Mouse (Mus musculus) gastrocnemius, postnatal 4 days (tissue): ENCODE measurements around the gene Ctcfl. TPM values are rescaled to one million over a fixed set of nuclear protein-coding genes. Genes with fewer than 3 reads are reported as not detected.

Experiments used
- DNase-seq, 2 experiments: peaks; one replicate each; pipeline ENCODE4 v3.0.0; 2021 to 2022; ENCODE audit warnings: low spot score in 2 of 2, mixed read lengths in 2 of 2
- long read RNA-seq, 2 experiments: library from polyadenylated mRNA; stranded (forward); transcript quantifications; one replicate each; pipeline ENCODE4 v2.0.0; 2021
- total RNA-seq, 2 experiments: library from RNA; stranded (reverse); gene quantifications; 2 replicates each; pipeline ENCODE4 v1.2.3; 2021

The Ctcfl gene
- under 1 TPM in 1 of 2 experiments, not detected in 1; 0.10 TPM for total RNA-seq
- long read RNA-seq, experiment 1 = 0 reads
- long read RNA-seq, experiment 2 = 0 reads

DNA sequence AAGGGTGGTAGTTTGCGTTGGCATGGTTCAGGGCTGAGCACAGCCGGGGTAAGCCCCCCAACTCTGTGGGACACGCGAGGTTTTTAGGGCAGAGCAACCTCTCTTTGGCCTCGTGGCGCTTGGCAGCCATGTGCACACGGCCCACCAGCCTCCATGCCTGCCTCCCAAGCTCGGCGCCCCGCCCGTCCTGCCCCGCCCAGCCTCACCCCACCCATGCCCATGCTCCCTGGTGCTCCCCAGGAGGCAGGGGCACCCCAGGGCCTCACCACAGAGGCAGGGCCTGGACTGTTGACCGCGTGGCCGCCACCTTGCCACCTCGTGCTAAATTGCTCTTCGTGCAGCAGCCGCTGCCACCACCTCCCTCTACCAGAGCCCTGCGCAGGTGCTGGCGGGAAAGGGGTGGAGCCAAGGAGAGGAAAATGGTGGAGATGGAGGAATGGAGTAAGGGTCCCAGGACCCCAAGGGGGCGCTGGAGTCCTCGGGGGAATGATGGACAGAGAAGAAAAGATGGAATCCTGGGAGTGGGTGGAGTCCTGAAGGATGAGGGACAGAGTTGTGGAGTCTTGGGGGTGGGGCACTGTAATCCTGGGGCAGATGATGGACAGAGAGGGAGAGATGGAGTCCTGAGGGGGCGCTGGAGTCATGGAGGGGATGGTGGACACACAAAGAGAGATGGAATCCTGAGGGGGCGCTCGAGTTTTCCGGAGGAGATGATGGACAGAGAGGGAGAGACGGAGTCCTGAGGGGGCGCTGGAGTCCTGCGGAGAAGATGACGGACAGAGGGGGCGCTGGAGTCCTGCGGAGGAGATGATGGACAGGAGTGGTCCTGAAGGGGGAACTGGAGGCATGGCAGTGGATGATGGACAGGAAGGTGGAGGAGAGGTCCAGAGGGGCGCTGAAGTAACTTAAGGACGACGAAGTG, at the start of gene Ctcfl:
Gene Ctcfl, minus strand, starts transcription at position 503 of the 922 bp plus-strand sequence.
- no peak for DNase-seq

DNA sequence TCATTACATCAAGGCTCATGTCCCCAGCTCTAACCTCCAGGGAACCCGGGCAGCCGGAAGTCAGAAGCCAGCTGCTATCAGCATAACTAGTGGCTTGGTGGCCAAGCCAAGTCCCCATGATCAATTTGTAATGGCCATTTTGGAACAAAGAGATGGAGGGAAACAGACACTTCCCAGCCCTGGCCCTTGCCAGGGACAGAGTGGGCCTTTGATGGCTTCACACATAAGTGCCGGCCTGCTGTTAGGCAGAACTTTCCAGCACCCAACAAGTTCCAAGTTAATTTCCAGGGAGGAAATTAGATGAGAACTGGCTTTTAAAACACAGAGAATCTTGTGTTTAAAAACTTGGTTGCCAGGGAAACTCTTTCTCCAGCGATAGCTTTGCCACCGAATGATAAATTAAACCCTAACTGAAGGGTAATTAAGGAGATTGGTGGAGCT, 49.1 kb upstream of the Ctcfl start:
- DNase-seq = peak in 1 of 2 experiments; percentile 44

DNA sequence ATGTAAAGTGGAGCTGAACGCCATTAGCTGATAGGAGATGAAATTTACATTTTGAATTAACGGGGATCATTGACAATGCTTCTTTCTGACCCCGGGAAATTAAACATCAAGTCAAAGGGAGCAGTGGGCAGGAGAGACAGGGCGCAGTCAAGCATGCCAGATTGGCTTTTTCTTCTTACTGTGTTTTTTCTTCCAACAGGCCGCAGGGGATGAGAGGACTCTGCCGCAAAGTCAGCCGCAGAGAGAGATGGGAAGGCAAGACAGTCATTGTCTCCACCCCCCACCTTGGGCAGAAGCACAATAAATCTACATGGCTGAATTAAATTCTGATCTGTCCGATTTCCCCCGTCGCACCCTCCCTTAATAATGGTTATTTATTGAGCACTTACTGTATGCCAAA, 46.0 kb upstream of the Ctcfl start:
- no peak for DNase-seq

DNA sequence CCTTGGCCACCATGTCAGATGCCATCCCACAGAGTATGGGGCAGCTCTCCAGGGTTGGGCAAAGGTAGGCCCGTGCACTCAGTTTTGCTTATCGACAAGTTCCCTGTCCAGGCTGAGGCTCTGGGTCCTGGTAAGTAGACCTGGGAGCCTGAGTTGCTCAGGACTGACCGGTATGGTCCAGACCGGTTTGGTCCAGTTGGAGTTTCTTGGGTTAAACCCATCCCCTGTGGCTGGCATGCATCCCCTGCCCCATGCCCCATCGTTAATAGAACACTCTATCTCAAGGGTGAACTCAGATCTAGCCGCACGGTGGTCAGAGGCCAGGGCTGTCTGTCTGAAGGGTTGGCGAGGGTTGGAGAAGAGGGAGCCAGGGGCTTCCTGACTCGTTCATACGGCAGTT, 45.6 kb upstream of the Ctcfl start:
- no peak for DNase-seq

DNA sequence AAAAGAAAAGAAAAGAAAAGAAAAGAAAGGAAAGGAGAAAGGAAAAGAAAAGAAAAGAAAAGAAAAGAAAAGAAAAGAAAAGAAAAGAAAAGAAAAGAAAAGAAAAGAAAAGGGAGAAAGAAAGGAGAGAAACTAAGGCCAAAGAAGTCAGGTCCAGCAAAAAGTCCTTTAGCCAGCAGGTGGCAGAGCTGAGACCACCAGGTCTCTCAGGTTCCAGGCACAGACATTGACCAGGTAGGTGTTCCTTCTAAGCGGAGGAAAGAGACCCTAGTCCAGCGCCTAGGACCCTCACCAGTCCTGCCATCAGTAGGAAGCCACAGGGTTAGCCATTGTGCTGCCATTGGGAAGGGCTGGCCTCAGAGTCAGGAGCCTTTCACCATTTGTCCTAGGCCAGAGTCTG, 45.0 kb upstream of the Ctcfl start:
- no peak for DNase-seq

DNA sequence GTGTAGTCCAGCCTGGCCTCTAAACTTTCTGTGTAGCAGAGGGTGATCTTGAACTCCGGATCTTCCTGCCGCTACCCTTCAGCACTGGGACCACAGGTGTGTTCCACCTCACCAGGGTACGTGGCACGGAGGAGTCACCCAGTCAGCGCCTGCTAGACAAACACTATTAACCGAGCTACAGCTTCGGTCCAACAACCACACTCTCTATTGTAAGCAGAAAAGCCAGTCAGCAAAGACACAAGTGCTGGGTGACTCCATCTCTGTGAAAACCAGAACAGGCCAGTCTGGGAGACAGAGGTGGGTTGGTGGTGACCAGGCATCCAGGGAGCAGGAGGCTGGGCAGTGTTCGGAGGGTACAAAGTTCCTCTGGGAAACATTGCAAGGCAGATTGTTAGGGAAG, 44.1 kb upstream of the Ctcfl start:
- DNase-seq = no peak

DNA sequence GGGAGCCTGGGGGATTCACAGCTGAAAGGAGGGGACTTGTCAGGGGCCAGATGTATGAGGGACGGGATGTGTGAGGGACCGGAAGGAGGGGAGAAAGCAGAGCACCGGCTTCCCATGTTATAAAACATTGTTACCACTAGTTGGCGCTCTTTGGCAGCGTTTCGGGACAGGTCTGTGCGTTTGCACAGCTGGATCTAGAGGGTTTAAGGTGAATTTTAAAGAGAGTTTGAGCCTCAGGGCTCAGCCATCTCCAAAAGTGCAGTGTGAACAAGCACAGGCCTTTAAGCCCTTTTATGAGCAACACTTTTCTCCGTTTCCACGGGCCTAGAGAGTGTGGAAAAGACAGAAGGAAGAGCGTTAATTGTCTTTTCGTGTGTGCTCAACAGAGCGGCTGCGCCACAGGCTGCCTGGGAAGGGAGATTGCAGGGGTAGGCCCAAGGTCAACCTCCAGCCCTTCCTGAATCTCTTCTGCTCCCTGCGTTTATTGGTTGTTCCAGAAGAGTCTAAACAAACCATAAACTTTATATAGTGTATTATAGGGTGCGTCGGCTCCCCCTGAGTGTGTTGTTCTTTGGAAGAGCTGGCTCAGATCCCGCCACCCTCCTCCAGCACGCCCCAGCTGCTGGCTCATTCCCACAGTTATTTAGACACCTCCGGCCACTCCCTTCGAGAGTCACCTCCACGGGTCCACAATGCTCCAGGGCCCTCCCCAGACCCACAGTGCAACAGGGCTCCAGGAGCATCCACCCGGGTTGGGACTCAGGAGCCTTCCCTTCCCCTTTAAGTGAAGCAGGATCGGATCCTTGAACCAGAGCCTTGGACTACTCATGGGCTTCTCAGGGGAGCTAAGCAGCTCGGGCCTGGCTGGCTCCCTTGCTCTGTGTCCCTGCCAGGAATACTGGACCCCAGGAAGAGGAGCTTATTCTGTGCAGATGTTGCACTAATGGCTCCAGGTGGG, 40.3 kb upstream of the Ctcfl start:
- peak in 1 of 2 experiments; percentile 74 for DNase-seq

DNA sequence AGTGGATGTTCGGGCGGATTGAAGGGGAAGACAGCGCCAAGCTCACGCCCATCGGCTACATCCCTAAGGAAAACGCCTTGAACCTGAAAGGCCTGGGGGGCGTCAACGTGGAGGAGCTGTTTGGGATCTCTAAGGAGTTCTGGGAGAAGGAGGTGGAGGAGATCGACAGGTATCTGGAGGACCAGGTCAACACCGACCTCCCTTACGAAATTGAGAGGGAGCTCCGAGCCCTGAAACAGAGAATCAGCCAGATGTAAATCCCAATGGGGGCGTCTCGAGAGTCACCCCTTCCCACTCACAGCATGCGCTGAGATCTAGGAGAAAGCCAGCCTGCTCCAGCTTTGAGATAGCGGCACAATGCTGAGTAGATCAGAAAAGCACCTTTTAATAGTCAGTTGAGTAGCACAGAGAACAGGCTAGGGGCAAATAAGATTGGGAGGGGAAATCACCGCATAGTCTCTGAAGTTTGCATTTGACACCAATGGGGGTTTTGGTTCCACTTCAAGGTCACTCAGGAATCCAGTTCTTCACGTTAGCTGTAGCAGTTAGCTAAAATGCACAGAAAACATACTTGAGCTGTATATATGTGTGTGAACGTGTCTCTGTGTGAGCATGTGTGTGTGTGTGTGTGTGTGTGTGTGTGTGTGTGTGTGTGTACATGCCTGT, 39.2 kb upstream of the Ctcfl start:
- DNase-seq = no peak

DNA sequence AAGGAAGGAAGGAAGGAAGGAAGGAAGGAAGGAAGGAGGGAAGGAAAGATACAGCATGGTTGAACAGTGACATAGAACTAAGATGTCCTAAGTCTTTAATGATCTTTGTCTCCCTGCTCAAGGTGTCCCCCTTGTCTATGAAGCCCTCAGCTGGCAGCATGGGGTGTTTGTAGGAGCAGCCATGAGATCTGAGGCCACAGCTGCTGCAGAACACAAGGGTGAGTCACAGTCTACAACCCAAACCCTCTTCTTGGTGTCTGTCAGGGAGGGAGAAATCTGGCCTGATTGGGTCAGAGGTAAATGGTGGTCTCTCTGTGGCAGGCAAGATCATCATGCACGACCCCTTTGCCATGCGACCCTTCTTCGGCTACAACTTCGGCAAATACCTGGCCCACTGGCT, 38.5 kb upstream of the Ctcfl start:
- DNase-seq = no peak

DNA sequence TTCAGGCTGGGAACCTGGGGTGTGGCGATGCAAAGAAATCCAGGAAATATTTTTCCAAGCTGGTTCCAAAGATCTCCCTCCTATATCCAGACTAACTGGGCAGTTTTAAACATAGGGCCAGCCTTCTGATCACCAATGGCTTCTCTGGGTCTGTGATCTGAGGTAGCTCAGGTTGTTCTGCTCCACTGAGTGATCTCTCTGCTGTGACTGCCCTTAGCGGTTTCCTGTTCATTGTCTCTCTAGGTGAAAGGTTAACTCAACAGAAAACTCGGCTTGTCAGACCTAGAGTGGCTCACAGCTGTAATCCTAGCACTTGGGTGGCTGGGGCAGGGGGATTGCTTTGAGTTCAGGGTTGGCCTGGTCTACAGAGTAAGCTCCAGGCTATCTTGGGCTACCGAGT, 38.1 kb upstream of the Ctcfl start:
- no peak for DNase-seq

DNA sequence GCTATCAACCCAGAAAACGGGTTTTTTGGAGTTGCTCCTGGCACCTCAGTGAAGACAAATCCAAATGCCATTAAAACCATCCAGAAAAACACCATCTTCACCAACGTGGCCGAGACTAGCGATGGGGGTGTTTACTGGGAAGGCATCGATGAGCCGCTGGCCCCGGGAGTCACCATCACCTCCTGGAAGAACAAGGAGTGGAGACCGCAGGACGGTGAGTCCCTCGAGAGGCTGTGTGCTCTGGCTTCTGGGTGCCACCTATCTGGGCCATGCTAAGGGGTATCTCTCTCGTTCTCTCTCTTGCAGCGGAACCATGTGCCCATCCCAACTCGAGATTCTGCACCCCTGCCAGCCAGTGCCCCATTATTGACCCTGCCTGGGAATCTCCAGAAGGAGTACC, 37.6 kb upstream of the Ctcfl start:
- no peak for DNase-seq

DNA sequence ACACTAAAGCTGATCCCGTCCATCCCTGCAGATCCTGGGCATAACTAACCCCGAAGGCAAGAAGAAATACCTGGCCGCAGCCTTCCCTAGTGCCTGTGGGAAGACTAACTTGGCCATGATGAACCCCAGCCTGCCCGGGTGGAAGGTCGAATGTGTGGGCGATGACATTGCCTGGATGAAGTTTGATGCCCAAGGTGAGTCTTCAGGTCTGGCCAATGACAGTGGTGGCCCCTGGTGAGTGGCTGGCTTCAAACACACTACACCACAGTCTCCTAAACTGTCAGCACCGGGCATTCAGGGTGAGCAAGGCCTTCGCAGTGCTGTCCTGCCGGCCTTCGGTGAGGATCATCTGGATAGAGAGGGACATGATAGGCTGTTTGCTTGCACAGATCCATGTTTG, 36.6 kb upstream of the Ctcfl start:
- DNase-seq = no peak

DNA sequence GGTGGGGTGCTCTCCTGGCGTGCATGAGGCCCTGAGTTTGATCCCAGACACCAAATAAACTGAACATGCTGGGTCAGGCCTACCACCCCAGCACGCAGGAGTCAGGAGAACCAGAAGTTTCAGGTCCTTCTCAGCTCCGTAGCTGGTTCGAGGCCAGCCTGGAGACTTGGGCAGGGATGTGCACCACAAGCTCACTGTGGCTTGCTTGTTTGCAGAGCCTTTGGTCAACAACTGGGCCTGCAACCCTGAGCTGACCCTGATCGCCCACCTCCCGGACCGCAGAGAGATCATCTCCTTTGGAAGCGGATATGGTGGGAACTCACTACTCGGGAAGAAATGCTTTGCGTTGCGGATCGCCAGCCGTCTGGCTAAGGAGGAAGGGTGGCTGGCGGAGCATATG, 35.6 kb upstream of the Ctcfl start:
- DNase-seq = no peak

DNA sequence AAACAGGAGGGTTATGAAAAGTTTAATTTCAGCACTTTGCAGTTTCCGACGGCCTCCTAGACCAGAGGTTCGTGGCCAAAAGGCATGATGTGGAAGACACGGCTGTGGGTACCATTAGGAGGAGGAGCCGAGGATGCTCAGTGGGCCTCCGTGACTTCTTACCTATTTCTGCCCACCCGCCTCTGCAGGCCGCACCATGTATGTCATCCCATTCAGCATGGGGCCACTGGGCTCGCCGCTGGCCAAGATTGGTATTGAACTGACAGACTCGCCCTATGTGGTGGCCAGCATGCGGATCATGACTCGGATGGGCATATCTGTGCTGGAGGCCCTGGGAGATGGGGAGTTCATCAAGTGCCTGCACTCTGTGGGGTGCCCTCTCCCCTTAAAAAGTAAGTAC, 35.2 kb upstream of the Ctcfl start:
- no peak for DNase-seq

DNA sequence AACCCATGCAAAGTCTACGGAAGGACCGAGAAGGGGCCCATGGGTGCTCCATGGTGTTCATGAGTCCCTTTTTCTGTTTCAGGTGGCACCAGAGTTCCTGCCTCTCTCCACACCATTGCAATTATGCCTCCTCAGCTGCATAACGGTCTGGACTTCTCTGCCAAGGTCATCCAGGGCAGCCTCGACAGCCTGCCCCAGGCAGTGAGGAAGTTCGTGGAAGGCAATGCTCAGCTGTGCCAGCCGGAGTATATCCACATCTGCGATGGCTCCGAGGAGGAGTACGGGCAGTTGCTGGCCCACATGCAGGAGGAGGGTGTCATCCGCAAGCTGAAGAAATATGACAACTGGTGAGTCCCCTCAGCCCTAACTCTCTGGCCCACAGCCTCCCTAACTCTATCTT, 33.9 kb upstream of the Ctcfl start:
- DNase-seq = no peak

DNA sequence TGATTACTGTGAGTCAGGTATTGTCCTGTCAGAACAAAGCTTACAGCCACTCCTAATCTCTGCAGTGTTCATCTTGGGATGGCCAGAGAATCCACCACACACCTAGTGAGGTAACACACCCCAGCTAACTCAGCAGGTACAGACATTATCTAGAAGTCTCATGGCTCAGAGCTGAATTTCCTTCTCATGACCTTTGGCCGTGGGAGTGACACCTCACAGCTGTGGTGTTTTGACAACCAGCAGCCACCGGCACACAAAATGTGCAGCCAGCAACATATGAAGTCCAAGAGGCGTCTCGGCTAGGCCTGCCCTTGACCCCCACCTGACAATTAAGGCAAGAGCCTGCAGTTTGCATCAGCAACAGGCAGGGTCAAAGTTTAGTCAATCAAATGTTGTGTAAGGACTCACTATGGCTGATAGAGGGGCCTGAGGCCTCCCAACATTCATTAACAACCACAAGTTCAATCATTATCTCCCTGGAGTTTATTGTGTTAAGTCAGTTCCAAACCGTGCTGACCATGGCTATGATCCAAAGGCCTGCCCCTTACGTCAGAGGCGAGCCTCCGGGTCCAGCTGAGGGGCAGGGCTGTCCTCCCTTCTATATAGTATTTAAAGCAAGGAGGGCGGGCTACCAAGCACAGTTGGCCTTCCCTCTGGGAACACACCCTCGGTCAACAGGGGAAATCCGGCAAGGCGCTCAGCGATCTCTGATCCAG, 33.3 kb upstream of the Ctcfl start, which contains the start of gene Pck1:
Gene Pck1, plus strand, starts transcription at position 613 of the 716 bp plus-strand sequence.
- DNase-seq = no peak

DNA sequence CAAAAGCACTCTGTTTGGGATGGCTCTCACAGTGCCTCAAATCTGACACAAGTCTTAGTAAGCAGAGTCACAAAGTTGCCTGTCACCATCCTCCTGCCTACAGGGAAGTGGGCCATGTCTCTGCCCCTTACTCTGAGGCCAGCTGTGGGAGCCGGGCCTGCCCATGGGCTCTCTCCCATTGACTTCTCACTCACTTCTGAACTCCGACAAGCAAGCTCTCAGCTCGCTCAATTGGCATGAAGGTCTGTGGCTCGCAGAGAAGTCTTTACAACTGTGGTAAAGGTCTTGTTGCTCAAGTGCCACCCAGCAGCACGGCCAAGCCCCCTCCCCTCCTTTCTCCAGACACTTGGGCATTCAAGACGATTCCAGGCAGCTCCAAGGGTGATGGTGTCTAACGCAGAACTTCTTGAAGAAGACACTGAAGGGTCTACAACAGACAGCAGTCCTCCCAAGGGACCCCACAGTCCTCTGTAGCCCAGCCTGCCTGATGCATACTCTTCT, 32.5 kb upstream of the Ctcfl start:
- no peak for DNase-seq

DNA sequence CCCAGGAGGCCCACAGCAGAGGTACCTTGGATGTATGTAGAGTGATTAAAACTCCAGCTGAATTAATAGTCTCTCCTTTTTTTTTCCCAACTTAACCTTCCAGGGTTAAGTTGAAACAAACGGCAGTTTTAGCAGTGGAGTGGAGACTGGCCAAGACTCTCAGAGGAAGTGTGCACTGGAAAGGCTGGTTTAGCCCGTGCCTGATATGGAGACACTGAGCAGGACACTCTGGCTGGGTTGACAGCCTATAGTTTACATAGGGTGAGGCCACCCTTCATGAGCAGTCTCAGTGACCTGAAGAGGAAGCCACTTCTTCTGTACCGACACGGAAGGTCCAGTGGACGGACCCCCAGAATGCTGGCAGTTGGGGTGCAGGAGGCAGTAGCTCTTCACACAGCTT, 32.0 kb upstream of the Ctcfl start:
- no peak for DNase-seq

DNA sequence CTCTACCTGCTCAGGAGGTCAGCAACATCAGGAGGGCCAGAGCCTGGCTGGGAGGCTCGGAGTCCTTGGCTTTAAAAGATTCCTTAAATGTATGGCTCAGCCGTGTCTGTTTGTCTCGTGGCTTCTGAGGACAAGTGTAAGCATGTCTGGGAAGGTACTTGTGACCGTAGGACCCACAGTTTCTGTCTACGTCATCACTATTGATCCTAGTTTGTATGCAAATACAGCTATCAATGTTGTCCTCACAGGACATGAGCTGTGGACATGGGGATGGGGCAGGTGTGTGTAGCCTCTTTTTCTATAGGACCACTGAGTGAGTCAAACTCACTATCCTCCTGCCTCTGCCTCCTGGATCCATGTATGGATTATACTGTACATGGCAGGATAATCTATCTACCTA, 28.7 kb upstream of the Ctcfl start:
- DNase-seq = no peak

DNA sequence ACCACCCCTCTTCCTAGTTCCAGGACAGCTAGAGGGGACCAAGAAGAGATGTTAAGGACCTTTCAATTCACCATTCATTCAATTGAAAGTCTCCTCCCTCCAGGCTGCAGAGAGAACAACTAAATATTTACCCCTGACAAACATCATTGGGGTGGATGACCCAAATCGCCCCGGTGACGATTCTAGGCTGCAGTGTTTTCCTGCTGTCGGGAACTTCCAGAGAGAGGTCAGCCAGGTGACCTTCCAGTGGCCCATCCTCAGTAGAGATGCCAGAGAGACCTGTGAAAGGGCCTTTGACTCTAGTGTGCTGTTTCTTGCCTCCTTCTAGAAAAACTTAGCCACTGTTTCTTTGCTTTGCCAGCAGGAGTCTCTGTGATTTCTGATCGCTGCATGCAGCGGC, 27.4 kb upstream of the Ctcfl start:
- no peak for DNase-seq
